ENCODE assay signal across 26 mouse cellular contexts in genomic region chr3:101722001-101722400, GRCm38 (mm10).
"Had no signal": no experiment of that assay in that cellular context is flagged by ENCODE, and none has a peak within 500 bp of the region (broad histone marks: within the 10 kb centered on the region; RNA-seq: fewer than 3 reads in every experiment).

No protein-coding gene starts in this region.

- H3K9ac ChIP-seq: embryonic facial prominence, embryonic 12.5 days; embryonic facial prominence, embryonic 13.5 days; embryonic facial prominence, embryonic 15.5 days; forebrain, embryonic 12.5 days; forebrain, embryonic 13.5 days; forebrain, embryonic 15.5 days; forebrain, postnatal 0 days had no signal

- ATAC-seq: forebrain, embryonic 13.5 days; forebrain, embryonic 14.5 days; forebrain, embryonic 15.5 days; forebrain, embryonic 16.5 days; forebrain, postnatal 0 days had no signal

- H3K9me3 ChIP-seq: embryonic facial prominence, embryonic 10.5 days; embryonic facial prominence, embryonic 12.5 days; embryonic facial prominence, embryonic 13.5 days; embryonic facial prominence, embryonic 15.5 days; forebrain, embryonic 10.5 days; forebrain, embryonic 12.5 days; forebrain, embryonic 13.5 days; forebrain, embryonic 15.5 days; heart, embryonic 10.5 days had no signal

- DNase-seq: cerebellum, adult 8-10 months; cerebellum, adult 9-10 months; cerebellum, adult 9-11 months; cerebellum, postnatal 25 days; cerebellum, postnatal 36 days; embryo, embryonic 11 days; forebrain, postnatal 0 days; gastrocnemius, adult 2 months; gastrocnemius, postnatal 10 days; gastrocnemius, postnatal 14 days; gastrocnemius, postnatal 25 days; gastrocnemius, postnatal 36 days; heart, adult 18-20 months; heart, adult 2 months had no signal

- H3K4me1 ChIP-seq: embryonic facial prominence, embryonic 12.5 days; embryonic facial prominence, embryonic 13.5 days; embryonic facial prominence, embryonic 15.5 days; forebrain, embryonic 12.5 days; forebrain, embryonic 13.5 days; forebrain, embryonic 15.5 days had no signal

- H3K27me3 ChIP-seq: embryonic facial prominence, embryonic 12.5 days; embryonic facial prominence, embryonic 13.5 days; embryonic facial prominence, embryonic 15.5 days; forebrain, embryonic 12.5 days; forebrain, embryonic 13.5 days; forebrain, embryonic 15.5 days had no signal

- H3K27ac ChIP-seq: embryonic facial prominence, embryonic 10.5 days; embryonic facial prominence, embryonic 12.5 days; embryonic facial prominence, embryonic 13.5 days; embryonic facial prominence, embryonic 15.5 days; forebrain, embryonic 10.5 days; forebrain, embryonic 12.5 days; forebrain, embryonic 13.5 days; forebrain, embryonic 15.5 days; gastrocnemius, adult 2 months; heart, adult 2 months; heart, embryonic 10.5 days had no signal

- H3K4me2 ChIP-seq: embryonic facial prominence, embryonic 12.5 days; embryonic facial prominence, embryonic 13.5 days; embryonic facial prominence, embryonic 15.5 days; forebrain, embryonic 12.5 days; forebrain, embryonic 13.5 days; forebrain, embryonic 15.5 days had no signal

- H3K4me3 ChIP-seq: embryonic facial prominence, embryonic 10.5 days; embryonic facial prominence, embryonic 12.5 days; embryonic facial prominence, embryonic 13.5 days; embryonic facial prominence, embryonic 15.5 days; erythroblast, embryonic 14.5 days; forebrain, embryonic 10.5 days; forebrain, embryonic 12.5 days; forebrain, embryonic 13.5 days; forebrain, embryonic 15.5 days; gastrocnemius, adult 2 months; heart, adult 2 months; heart, embryonic 10.5 days had no signal

- H3K36me3 ChIP-seq: embryonic facial prominence, embryonic 10.5 days; embryonic facial prominence, embryonic 12.5 days; embryonic facial prominence, embryonic 13.5 days; embryonic facial prominence, embryonic 15.5 days; forebrain, embryonic 10.5 days; forebrain, embryonic 12.5 days; forebrain, embryonic 15.5 days; heart, embryonic 10.5 days had no signal
